Mouse (Mus musculus): ENCODE results near the gene Saysd1. TPM values are rescaled to one million over a fixed set of nuclear protein-coding genes. Genes with fewer than 3 reads are reported as not detected.
A peak's percentile ranks its signal among the peaks of the same experiment; 100 is the strongest.

Saysd1 gene
- polyA plus RNA-seq, 1 experiment from 2014 or later = 12.6 TPM

DNA sequence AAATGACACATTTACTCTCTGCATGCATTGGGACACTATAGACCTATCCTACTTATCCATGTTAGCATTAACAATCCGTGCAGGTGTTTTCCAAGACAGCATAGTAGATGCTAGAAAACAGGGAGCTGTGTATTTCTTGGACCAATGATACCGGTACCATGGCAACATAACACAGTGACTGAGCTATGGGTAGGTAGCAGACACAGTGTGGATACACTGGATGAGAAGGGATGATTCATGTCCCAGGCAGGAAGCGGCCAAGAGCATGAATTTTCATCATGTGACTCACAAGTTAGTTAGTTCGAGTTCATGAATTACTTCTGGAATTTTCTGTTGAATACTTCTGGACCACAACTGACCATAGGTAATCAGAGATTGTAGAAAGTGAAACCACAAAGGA lies 16.6 kb upstream of the Saysd1 start:
- Histone ChIP-seq H3K9me3 (replicated peaks; ENCODE audit: control insufficient read depth, low read length, poor library complexity, severe bottlenecking) (no peaks in the 10 kb centered on the region), H3K27me3 (ENCODE audit: control insufficient read depth, insufficient read depth, low read depth, low read length) (no peaks in the 10 kb centered on the region), H3K27ac (ENCODE audit: low read length) (no peak overlapping the region), H3K36me3 (ENCODE audit: control insufficient read depth, insufficient read depth, low read length) (no peaks in the 10 kb centered on the region), H3K4me3 (ENCODE audit: low read depth, low read length) (no peak overlapping the region), H3K4me2 (ENCODE audit: low read length) (no peak overlapping the region), H3K4me1 (ENCODE audit: control insufficient read depth, insufficient read depth, low read length) (no peaks in the 10 kb centered on the region), H3K9ac (ENCODE audit: low read depth, low read length) (no peak overlapping the region)
- WGBS = 94% methylated on average over 4 of the region's 4 CpGs
- ATAC-seq = no peak

DNA sequence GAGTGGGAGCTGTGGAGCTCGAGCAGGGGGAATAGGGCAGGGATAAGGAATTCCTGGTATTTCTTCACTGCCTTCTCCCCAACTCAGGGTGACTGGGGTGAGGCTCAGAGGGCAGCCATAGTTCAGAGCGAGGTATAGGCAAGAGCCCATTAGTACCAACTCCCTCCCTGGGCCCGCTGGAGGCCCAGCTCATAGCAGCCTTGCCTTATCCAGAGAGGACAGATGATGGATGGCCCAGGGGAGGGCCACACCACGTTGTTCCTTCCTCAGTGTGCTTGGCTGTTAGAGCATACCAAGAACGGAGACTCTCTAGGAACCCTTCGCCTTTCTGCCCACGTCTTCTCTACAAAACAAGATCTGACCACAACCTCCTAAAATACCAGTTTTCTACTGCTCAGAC lies 15.9 kb upstream of the Saysd1 start:
- Histone ChIP-seq H3K27me3 (ENCODE audit: control insufficient read depth, insufficient read depth, low read depth, low read length) (no peaks in the 10 kb centered on the region), H3K36me3 (ENCODE audit: control insufficient read depth, insufficient read depth, low read length) (no peaks in the 10 kb centered on the region)
- 78% methylated on average over 7 of the region's 7 CpGs for WGBS

DNA sequence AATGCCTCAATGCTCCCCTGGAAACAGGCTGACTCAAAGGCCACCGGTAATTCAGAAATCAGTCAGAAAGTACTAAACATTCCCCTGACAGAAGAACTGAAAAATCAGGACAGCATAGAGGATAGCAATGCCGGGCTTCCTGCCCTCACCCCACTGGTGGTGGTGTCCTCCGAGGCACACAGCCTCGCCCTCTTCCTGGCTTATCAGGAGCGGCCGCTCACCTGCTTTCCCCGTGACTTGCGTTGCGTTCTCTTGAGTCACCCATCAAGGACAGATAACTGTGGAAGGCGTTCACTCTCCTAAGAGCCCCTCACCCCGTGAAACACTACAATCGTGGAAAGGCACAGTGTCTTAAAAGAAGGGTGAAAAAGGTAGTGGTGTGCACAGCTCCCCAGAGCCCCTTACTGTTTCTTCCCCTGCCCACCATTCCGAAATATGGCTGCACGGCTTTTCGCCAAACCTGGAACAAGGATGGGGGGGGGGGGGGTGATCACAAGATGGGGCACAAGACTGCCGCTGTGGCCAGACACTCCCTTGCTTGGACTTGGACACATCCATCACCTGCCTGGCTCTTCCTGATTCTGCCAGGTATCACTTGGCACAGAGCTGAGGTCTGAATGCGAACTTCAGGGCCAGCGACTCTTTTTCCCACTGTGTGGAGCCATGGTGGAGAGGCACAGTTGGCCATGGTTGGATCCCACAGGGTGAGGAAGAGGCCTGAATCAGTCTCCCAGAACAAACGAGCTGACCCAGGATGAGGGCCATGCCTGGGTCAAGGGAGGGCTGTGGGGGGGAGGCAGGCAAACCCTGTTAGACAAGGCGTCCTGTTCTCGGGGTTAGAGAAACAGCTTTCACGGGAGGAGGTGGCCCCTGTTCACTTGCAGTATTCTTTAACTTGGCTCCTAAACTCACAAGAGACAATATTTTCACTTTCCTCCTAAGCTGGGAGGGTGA lies 11.1 kb upstream of the Saysd1 start:
- Histone ChIP-seq H3K36me3 (ENCODE audit: control insufficient read depth, insufficient read depth, low read length) (no peaks in the 10 kb centered on the region), H3K9ac (ENCODE audit: low read depth, low read length) (no peak overlapping the region), H3K4me1 (ENCODE audit: control insufficient read depth, insufficient read depth, low read length) (no peaks in the 10 kb centered on the region), H3K9me3 (replicated peaks; ENCODE audit: control insufficient read depth, low read length, poor library complexity, severe bottlenecking) (no peaks in the 10 kb centered on the region), H3K4me2 (ENCODE audit: low read length) (no peak overlapping the region), H3K4me3 (ENCODE audit: low read depth, low read length) (no peak overlapping the region), H3K27ac (ENCODE audit: low read length) (no peak overlapping the region), H3K27me3 (ENCODE audit: control insufficient read depth, insufficient read depth, low read depth, low read length) (no peaks in the 10 kb centered on the region)
- 93% methylated on average over 22 of the region's 22 CpGs for WGBS
- ATAC-seq = no peak

More for the DNA sequence above, 15.9 kb upstream of the Saysd1 start:
- H3K4me1 ChIP-seq (ENCODE audit: control insufficient read depth, insufficient read depth, low read length) = no peaks in the 10 kb centered on the region
- no peak overlapping the region for H3K4me3 ChIP-seq (ENCODE audit: low read depth, low read length)
- no peak overlapping the region for H3K27ac ChIP-seq (ENCODE audit: low read length)
- H3K9ac ChIP-seq (ENCODE audit: low read depth, low read length) = no peak overlapping the region
- no peak for ATAC-seq
- H3K9me3 ChIP-seq (replicated peaks; ENCODE audit: control insufficient read depth, low read length, poor library complexity, severe bottlenecking) = no peaks in the 10 kb centered on the region
- H3K4me2 ChIP-seq (ENCODE audit: low read length) = no peak overlapping the region

DNA sequence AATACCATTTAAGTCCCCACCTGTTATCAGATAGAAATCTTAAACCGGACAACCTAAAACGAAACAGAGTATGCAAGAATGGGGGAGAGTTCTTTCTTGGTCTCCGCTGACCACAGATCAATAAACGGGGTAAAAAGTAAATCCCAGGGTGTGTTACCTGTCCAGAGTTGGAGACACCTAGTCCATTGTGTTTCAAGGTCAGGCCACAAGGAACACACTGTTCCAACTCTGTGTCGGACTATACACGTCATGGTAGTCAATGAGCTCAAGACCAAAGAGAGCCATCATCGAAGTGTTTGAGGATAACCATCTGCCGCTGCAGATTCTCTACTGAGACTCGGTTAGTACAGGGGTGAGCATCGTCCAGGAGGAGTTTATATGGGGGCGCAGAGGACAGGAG lies 10.2 kb upstream of the Saysd1 start:
- Histone ChIP-seq H3K27me3 (ENCODE audit: control insufficient read depth, insufficient read depth, low read depth, low read length) (no peaks in the 10 kb centered on the region), H3K4me3 (ENCODE audit: low read depth, low read length) (no peak overlapping the region), H3K9ac (ENCODE audit: low read depth, low read length) (no peak overlapping the region), H3K27ac (ENCODE audit: low read length) (no peak overlapping the region), H3K9me3 (replicated peaks; ENCODE audit: control insufficient read depth, low read length, poor library complexity, severe bottlenecking) (no peaks in the 10 kb centered on the region), H3K36me3 (ENCODE audit: control insufficient read depth, insufficient read depth, low read length) (no peaks in the 10 kb centered on the region), H3K4me2 (ENCODE audit: low read length) (no peak overlapping the region), H3K4me1 (ENCODE audit: control insufficient read depth, insufficient read depth, low read length) (no peaks in the 10 kb centered on the region)
- ATAC-seq = no peak
- WGBS = 96% methylated on average over 11 of the region's 11 CpGs

DNA sequence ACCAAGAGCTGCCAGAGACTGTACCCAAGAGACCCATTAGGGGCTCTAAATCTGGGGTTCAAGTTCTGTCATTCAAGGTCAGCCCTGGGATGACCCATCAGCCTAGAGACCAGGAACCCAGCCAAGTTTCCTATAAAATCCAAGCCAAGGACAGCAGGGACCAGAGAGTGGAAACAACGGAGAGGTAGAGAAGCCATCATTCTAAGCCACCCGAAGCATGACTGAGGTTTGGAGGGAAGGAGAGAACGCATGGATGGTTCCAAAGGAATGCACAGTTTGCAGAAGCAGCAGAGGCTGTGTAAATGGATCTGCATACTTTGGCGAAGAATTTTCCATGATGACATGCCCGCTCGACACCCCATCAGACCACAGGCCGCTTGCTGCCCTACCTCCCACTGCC lies 9.5 kb upstream of the Saysd1 start:
- Histone ChIP-seq H3K4me2 (ENCODE audit: low read length) (no peak overlapping the region), H3K9ac (ENCODE audit: low read depth, low read length) (no peak overlapping the region), H3K9me3 (replicated peaks; ENCODE audit: control insufficient read depth, low read length, poor library complexity, severe bottlenecking) (no peaks in the 10 kb centered on the region), H3K36me3 (ENCODE audit: control insufficient read depth, insufficient read depth, low read length) (no peaks in the 10 kb centered on the region), H3K4me3 (ENCODE audit: low read depth, low read length) (no peak overlapping the region), H3K27me3 (ENCODE audit: control insufficient read depth, insufficient read depth, low read depth, low read length) (no peaks in the 10 kb centered on the region), H3K27ac (ENCODE audit: low read length) (no peak overlapping the region), H3K4me1 (ENCODE audit: control insufficient read depth, insufficient read depth, low read length) (no peaks in the 10 kb centered on the region)
- WGBS = 95% methylated on average over 7 of the region's 7 CpGs
- ATAC-seq = no peak

DNA sequence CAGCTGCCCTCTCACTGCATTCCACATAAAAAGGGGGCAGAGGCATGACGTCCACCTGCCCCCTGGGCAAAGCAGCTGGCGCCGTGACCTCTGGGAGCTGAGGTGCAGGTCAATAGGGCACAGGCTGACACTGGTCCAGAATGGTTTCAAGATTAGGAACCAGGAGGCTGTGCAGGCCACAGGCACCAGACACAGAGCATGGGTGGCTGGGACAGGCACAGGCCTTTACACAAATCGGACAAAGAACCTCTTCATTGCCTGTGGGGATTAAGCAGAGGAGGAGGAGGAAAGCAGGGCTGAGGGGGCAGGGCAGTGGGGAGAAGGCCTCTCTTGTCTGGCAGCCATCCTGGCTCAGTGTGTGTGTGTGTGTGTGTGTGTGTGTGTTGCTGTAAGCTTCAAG lies 5.8 kb upstream of the Saysd1 start:
- Histone ChIP-seq H3K4me2 (ENCODE audit: low read length) (no peak overlapping the region), H3K4me1 (ENCODE audit: control insufficient read depth, insufficient read depth, low read length) (no peaks in the 10 kb centered on the region), H3K27ac (ENCODE audit: low read length) (peak overlapping the region; percentile 23), H3K9ac (ENCODE audit: low read depth, low read length) (no peak overlapping the region), H3K9me3 (replicated peaks; ENCODE audit: control insufficient read depth, low read length, poor library complexity, severe bottlenecking) (no peaks in the 10 kb centered on the region), H3K27me3 (ENCODE audit: control insufficient read depth, insufficient read depth, low read depth, low read length) (no peaks in the 10 kb centered on the region), H3K4me3 (ENCODE audit: low read depth, low read length) (no peak overlapping the region), H3K36me3 (ENCODE audit: control insufficient read depth, insufficient read depth, low read length) (no peaks in the 10 kb centered on the region)
- peak; percentile 75 for ATAC-seq
- 28% methylated on average over 4 of the region's 4 CpGs for WGBS

DNA sequence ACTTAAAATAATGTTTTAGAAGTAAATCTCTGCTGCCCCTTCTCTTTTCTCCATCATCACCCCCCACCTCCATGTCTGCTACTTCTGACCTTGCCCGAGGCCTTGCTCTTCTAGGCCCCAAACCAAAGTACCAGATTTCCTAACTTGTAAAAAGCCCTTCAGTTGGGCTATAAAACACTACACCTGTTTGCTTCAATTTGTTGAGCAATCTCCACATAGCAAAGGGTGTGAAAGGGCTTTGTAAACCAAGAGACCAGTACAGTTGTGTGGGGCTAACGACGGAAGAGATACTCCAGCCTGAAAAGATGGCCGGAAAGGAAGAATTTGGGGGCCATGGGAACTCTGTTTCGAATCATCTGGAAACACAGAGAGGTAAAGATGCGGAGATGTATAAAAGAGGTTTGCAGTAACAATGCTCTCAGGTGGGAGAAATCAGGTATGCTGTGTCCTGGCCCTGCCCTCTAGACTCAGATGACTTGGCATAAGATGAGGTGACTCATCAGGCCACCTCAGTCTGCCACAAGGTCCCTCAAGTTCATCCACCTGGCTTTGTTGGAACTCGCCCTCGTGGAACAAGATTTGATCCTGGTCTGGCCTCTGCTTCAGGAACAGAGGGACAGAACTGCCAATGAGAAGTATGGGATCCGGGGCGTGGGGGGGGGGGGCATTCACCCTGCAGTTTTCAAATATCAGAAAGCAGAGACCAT lies 3.2 kb downstream of the Saysd1 start:
- Histone ChIP-seq H3K9me3 (replicated peaks; ENCODE audit: control insufficient read depth, low read length, poor library complexity, severe bottlenecking) (no peaks in the 10 kb centered on the region), H3K4me2 (ENCODE audit: low read length) (no peak overlapping the region), H3K4me3 (ENCODE audit: low read depth, low read length) (no peak overlapping the region), H3K27me3 (ENCODE audit: control insufficient read depth, insufficient read depth, low read depth, low read length) (no peaks in the 10 kb centered on the region), H3K9ac (ENCODE audit: low read depth, low read length) (no peak overlapping the region), H3K27ac (ENCODE audit: low read length) (no peak overlapping the region), H3K36me3 (ENCODE audit: control insufficient read depth, insufficient read depth, low read length) (no peaks in the 10 kb centered on the region), H3K4me1 (ENCODE audit: control insufficient read depth, insufficient read depth, low read length) (no peaks in the 10 kb centered on the region)
- no peak for ATAC-seq
- WGBS = 91% methylated on average over 10 of the region's 10 CpGs

DNA sequence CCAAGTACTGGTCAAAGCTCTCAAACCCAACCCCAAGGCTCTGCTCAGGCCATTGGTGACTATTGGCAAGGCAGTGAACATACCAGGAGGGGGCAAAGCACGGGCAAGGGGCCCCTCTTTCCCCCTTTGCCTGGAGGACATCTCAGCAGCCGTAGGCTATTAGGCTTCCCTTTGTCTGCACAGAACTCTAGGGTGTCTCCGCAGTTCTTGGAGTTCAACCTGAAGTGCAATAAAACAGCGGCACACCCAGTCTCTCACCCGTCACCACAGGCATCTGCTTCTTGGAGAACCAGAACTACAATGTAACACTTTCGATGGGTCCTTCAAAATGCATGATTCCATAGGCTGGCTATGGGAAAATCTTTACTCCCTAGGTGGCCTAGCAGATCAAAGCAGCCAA lies 10.2 kb downstream of the Saysd1 start:
- WGBS = 88% methylated on average over 6 of the region's 6 CpGs
- H3K4me1 ChIP-seq (ENCODE audit: control insufficient read depth, insufficient read depth, low read length) = no peaks in the 10 kb centered on the region
- no peaks in the 10 kb centered on the region for H3K36me3 ChIP-seq (ENCODE audit: control insufficient read depth, insufficient read depth, low read length)
- H3K9ac ChIP-seq (ENCODE audit: low read depth, low read length) = no peak overlapping the region
- no peak for ATAC-seq
- no peaks in the 10 kb centered on the region for H3K27me3 ChIP-seq (ENCODE audit: control insufficient read depth, insufficient read depth, low read depth, low read length)
- no peak overlapping the region for H3K4me3 ChIP-seq (ENCODE audit: low read depth, low read length)
- H3K4me2 ChIP-seq (ENCODE audit: low read length) = no peak overlapping the region
- H3K27ac ChIP-seq (ENCODE audit: low read length) = no peak overlapping the region
- no peaks in the 10 kb centered on the region for H3K9me3 ChIP-seq (replicated peaks; ENCODE audit: control insufficient read depth, low read length, poor library complexity, severe bottlenecking)

DNA sequence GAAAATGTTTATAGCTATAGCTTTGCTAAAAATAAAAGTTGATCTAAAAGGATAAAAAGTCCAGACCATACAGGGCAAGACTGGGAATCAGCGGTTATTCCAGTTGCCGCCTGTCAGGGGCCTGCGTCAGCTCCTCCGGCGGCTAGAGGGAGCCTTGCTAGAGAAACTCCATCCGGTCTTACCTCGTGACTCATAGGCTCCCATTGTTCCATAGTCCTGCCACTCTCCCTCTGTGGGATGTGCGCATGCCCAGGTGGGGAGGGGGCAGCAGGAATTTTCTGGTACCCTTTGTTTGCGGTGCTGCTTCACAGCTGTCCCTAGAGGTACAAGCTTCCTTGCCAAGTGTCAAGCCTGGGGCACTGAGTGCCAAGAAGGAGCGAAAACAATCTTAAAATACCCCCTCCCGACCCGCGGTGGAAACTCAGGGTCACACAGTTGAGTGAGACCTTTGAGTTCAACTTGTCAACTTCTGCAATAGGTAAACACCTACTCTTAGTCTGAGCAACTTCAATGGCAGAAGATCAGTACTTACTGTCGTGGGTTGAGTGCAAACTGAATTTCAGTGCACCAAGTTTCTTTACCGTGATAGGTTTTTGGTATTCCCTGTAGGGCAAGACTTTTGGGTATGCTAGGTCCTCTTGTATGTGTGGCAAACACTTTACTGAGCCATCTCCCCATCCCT lies 10.8 kb downstream of the Saysd1 start:
- Histone ChIP-seq H3K9me3 (replicated peaks; ENCODE audit: control insufficient read depth, low read length, poor library complexity, severe bottlenecking) (no peaks in the 10 kb centered on the region), H3K4me1 (ENCODE audit: control insufficient read depth, insufficient read depth, low read length) (no peaks in the 10 kb centered on the region), H3K36me3 (ENCODE audit: control insufficient read depth, insufficient read depth, low read length) (no peaks in the 10 kb centered on the region), H3K27me3 (ENCODE audit: control insufficient read depth, insufficient read depth, low read depth, low read length) (no peaks in the 10 kb centered on the region), H3K4me3 (ENCODE audit: low read depth, low read length) (no peak overlapping the region), H3K27ac (ENCODE audit: low read length) (no peak overlapping the region), H3K9ac (ENCODE audit: low read depth, low read length) (no peak overlapping the region), H3K4me2 (ENCODE audit: low read length) (no peak overlapping the region)
- 79% methylated on average over 15 of the region's 15 CpGs for WGBS
- no peak for ATAC-seq
